Mouse (Mus musculus) CH12.LX (cell line): Measurements from ENCODE around the gene Dlg2. TPM values are rescaled to one million over a fixed set of nuclear protein-coding genes. Genes with fewer than 3 reads are reported as not detected.

Source experiments
- DNase-seq: peaks from one replicate; pipeline ENCODE4 v3.0.0-alpha.2; 2013; ENCODE audit errors: extremely low read depth
- H3K27ac ChIP-seq: 2 replicates; pipeline ENCODE4 v1.5.1; 2012; ENCODE audit warnings: low read depth, mild to moderate bottlenecking, control low read depth, moderate library complexity; ENCODE audit not compliant: insufficient read depth
- H3K27me3 ChIP-seq: replicated peaks from 2 replicates; pipeline ENCODE3; 2012; ENCODE audit warnings: inconsistent platforms
- H3K36me3 ChIP-seq, 2 experiments: replicated peaks in 1 of 2; 2 replicates each; pipeline versions ENCODE3 to v1.6.1; 2012; ENCODE audit warnings: inconsistent platforms in 1 of 2, low read length in 1 of 2, mild to moderate bottlenecking in 1 of 2, mixed read lengths in 1 of 2, moderate library complexity in 1 of 2; ENCODE audit not compliant: control insufficient read depth in 1 of 2, insufficient read depth in 1 of 2
- H3K4me1 ChIP-seq, 2 experiments: 2 replicates each; pipeline ENCODE4 v1.6.1; 2012; ENCODE audit warnings: inconsistent platforms in 1 of 2, moderate library complexity in 1 of 2; ENCODE audit not compliant: insufficient read depth in 2 of 2, control insufficient read depth in 1 of 2
- H3K4me2 ChIP-seq: 2 replicates; pipeline ENCODE4 v1.6.1; 2012; ENCODE audit warnings: low read depth, mild to moderate bottlenecking, control low read depth; ENCODE audit not compliant: poor library complexity, insufficient read depth, severe bottlenecking
- H3K4me3 ChIP-seq, 3 experiments: fragments of 150-350 bp in 1 of 3; sonication (generic) in 1 of 3; replicated peaks in 1 of 3; 2 replicates each; pipeline versions ENCODE3 to v1.5.1; 2011 to 2012; ENCODE audit warnings: low read depth in 2 of 3, low read length in 2 of 3, mild to moderate bottlenecking in 2 of 3, moderate library complexity in 2 of 3, control low read depth in 1 of 3, improper control_type of control experiment in 1 of 3, inconsistent platforms in 1 of 3, mixed read lengths in 1 of 3; ENCODE audit not compliant: poor library complexity in 1 of 3
- H3K79me2 ChIP-seq: replicated peaks from 2 replicates; pipeline ENCODE4 v1.6.1; 2012; ENCODE audit warnings: mild to moderate bottlenecking, moderate library complexity; ENCODE audit not compliant: control insufficient read depth, poor library complexity, insufficient read depth, severe bottlenecking; ENCODE audit errors: extremely low read depth
- H3K9ac ChIP-seq: 2 replicates; pipeline ENCODE4 v1.6.1; 2012; ENCODE audit warnings: low read depth, mild to moderate bottlenecking, control low read depth, moderate library complexity; ENCODE audit not compliant: insufficient read depth
- H3K9me3 ChIP-seq: replicated peaks from 2 replicates; pipeline ENCODE3; 2012; ENCODE audit warnings: low read length, inconsistent platforms, mixed read lengths
- BHLHE40 ChIP-seq: IDR thresholded peaks from 2 replicates; pipeline ENCODE4 v1.6.1; 2011; ENCODE audit warnings: mild to moderate bottlenecking, low read depth, low read length, improper control_type of control experiment
- CHD1 ChIP-seq: IDR thresholded peaks from 2 replicates; pipeline ENCODE4 v1.6.1; 2012; ENCODE audit warnings: low read depth, low read length, improper control_type of control experiment, inconsistent platforms
- CTCF ChIP-seq, 2 experiments: IDR thresholded peaks in 1 of 2; conservative IDR thresholded peaks in 1 of 2; 2 replicates each; pipeline ENCODE4 v1.5.1; 2011 to 2012; ENCODE audit warnings: low read depth in 2 of 2, low read length in 2 of 2, improper control_type of control experiment in 1 of 2, inconsistent platforms in 1 of 2, mild to moderate bottlenecking in 1 of 2, moderate library complexity in 1 of 2
- E2F4 ChIP-seq: IDR thresholded peaks from 2 replicates; pipeline ENCODE4 v1.6.1; 2011; ENCODE audit warnings: low read depth, low read length, improper control_type of control experiment; ENCODE audit not compliant: insufficient replicate concordance
- ETS1 ChIP-seq: conservative IDR thresholded peaks from 2 replicates; pipeline ENCODE4 v1.6.1; 2012; ENCODE audit warnings: low read depth, mild to moderate bottlenecking, inconsistent platforms, low read length, improper control_type of control experiment, moderate library complexity
- JUND ChIP-seq: conservative IDR thresholded peaks from 2 replicates; pipeline ENCODE4 v1.6.1; 2011; ENCODE audit warnings: low read depth, low read length, improper control_type of control experiment
- KAT2A ChIP-seq: IDR thresholded peaks from 2 replicates; pipeline ENCODE4 v1.6.1; 2012; ENCODE audit warnings: low read length, improper control_type of control experiment, inconsistent platforms; ENCODE audit not compliant: insufficient replicate concordance
- MAZ ChIP-seq: IDR thresholded peaks from 2 replicates; pipeline ENCODE4 v1.6.1; 2012; ENCODE audit warnings: low read depth, mild to moderate bottlenecking, inconsistent platforms, low read length, improper control_type of control experiment, moderate library complexity
- MEF2A ChIP-seq: IDR thresholded peaks from 2 replicates; pipeline ENCODE4 v1.6.1; 2014; ENCODE audit warnings: low read depth, mild to moderate bottlenecking, inconsistent platforms, low read length, improper control_type of control experiment, borderline replicate concordance
- MXI1 ChIP-seq: IDR thresholded peaks from 2 replicates; pipeline ENCODE4 v1.6.1; 2011; ENCODE audit warnings: mild to moderate bottlenecking, low read depth, low read length, improper control_type of control experiment
- MYC ChIP-seq: IDR thresholded peaks from 2 replicates; pipeline ENCODE4 v1.6.1; 2011; ENCODE audit warnings: low read depth, mild to moderate bottlenecking, improper control_type of control experiment, low read length
- NELFE ChIP-seq: IDR thresholded peaks from 2 replicates; pipeline ENCODE4 v1.6.1; 2011; ENCODE audit warnings: low read depth, low read length, improper control_type of control experiment
- NRF1 ChIP-seq: IDR thresholded peaks from 2 replicates; pipeline ENCODE4 v1.6.1; 2014; ENCODE audit warnings: low read depth, mild to moderate bottlenecking, inconsistent platforms, low read length, improper control_type of control experiment, moderate library complexity
- PAX5 ChIP-seq: IDR thresholded peaks from 2 replicates; pipeline ENCODE4 v1.6.1; 2012; ENCODE audit warnings: low read length, inconsistent platforms, mixed read lengths
- POLR2A ChIP-seq: IDR thresholded peaks from 2 replicates; pipeline ENCODE4 v1.6.1; 2011; ENCODE audit warnings: low read depth, mild to moderate bottlenecking, improper control_type of control experiment, low read length
- RCOR1 ChIP-seq: conservative IDR thresholded peaks from 2 replicates; pipeline ENCODE4 v1.6.1; 2012; ENCODE audit warnings: low read depth, mild to moderate bottlenecking, inconsistent platforms, low read length, improper control_type of control experiment
- SIN3A ChIP-seq: IDR thresholded peaks from 2 replicates; pipeline ENCODE4 v1.6.1; 2012; ENCODE audit warnings: low read length, improper control_type of control experiment, inconsistent platforms
- SMC3 ChIP-seq: IDR thresholded peaks from 2 replicates; pipeline ENCODE4 v1.6.1; 2011; ENCODE audit warnings: low read depth, low read length, improper control_type of control experiment
- TBP ChIP-seq: conservative IDR thresholded peaks from 2 replicates; pipeline ENCODE4 v1.6.1; 2011; ENCODE audit warnings: low read depth, low read length, improper control_type of control experiment
- UBTF ChIP-seq: IDR thresholded peaks from 2 replicates; pipeline ENCODE4 v1.6.1; 2012; ENCODE audit warnings: low read depth, mild to moderate bottlenecking, inconsistent platforms, low read length, improper control_type of control experiment, moderate library complexity
- USF2 ChIP-seq: conservative IDR thresholded peaks from 2 replicates; pipeline ENCODE4 v1.6.1; 2011; ENCODE audit warnings: low read depth, low read length, improper control_type of control experiment
- ZMIZ1 ChIP-seq: IDR thresholded peaks from 2 replicates; pipeline ENCODE4 v1.6.1; 2012; ENCODE audit warnings: low read depth, mild to moderate bottlenecking, inconsistent platforms, low read length, improper control_type of control experiment
- dilution Hi-C: fragments of 300-500 bp; cut with MboI; formaldehyde crosslinking; loops from 2 replicates; pipeline ENCODE4 v1.14.3; 2020; ENCODE audit warnings: low sequenced_read_pairs; ENCODE audit not compliant: extremely low pct_unique_long_range_greater_than_20kb, extremely low pct_ligation_motif_present
- in situ Hi-C: fragments of 300-500 bp; cut with MboI; formaldehyde crosslinking; loops from 3 replicates; pipeline ENCODE4 v1.14.3; 2019; ENCODE audit warnings: low sequenced_read_pairs, low pct_ligation_motif_present, low pct_unique_long_range_greater_than_20kb, mixed read lengths
- polyA plus RNA-seq: library from polyadenylated mRNA; unstranded; fragments of >175 nt; gene quantifications from 2 replicates; pipeline ENCODE4 v1.2.1, GENCODE M21; 2012; ENCODE audit warnings: low read depth; ENCODE audit not compliant: insufficient read length
- total RNA-seq, 2 experiments: library from RNA; depleted of rRNA; stranded (reverse); fragments of 300-350 nt in 1 of 2; fragments of >200 nt in 1 of 2; gene quantifications; 2 replicates each; pipeline ENCODE4 v1.2.3; 2012 to 2014

The Dlg2 gene
- total and polyA plus RNA-seq, 3 experiments = 0.36 TPM; not detected in 2

DNA sequence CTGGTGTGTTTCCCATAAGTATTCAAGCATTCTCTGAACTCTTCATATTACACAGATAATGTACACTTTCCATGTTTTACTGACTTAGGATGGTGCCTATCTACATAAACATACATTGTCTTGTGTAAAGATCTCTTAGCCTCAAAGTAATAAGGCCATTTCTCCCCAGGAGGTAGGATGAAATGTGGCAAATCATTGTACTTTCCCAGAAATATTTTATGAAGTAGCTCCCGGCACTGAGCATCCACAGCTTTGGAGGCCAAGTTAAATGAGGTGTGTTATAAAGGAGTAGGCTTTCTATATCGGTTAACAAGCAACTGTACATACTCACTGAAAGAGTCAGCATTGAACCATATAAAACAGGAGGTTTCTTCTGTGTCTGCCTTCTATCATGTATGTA, 1960.7 kb downstream of the Dlg2 start:
- dilution Hi-C loops = no loop called here

DNA sequence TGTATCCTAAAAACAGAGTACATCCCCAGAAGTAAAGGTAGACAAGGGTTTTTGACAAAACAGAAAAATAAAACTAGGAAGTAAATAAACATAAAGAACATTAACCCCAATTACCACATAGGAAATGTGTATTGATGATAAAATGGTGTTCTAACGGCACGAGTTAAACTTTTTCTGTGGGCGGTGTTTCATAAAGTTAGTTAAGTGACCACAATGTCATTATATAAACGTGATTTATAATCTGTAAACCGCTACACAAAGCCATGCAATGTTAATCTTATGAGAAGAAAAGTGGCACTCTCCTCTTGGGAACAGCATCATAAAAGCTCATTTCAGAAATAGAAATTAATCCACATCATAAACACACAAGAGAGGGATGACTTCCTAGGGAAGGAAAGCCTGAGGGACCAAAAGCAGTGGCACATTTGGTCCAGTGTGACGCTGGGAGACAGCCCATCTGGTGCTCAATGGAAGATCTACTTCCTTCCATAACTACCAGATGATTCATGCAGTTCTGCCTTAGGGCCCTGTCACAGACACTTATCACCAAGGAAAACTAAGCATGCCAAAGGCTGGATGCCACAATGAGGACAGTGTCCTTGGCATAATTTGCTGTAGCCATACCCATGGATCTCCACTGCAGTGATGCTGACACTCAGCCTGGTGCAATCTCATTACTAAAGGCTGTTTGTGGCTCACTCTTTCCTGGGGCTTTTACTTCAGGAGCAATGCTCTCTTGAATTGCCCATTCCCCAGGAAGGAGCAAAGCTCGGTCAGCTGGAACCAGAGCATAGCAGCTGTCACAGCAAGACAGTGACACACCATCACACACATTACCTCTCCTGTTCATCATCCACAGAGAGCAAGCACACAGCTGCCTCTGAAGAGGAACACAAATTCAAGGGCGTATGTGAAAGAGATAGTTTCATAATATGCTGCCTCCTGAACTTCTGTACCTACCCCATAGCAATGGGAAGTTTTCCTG, 1963.3 kb downstream of the Dlg2 start:
- in situ Hi-C loops = no loop called here
- no peak for TF ChIP-seq CHD1
- no peak for TF ChIP-seq USF2
- no peak for TF ChIP-seq ZMIZ1
- TF ChIP-seq MYC = no peak
- no peak for TF ChIP-seq ETS1
- no peak for TF ChIP-seq MAZ
- no peak for TF ChIP-seq BHLHE40
- TF ChIP-seq E2F4 = no peak
- no peak for TF ChIP-seq POLR2A
- TF ChIP-seq NRF1 = no peak
- no peak for TF ChIP-seq TBP
- TF ChIP-seq KAT2A = no peak
- TF ChIP-seq RCOR1 = no peak
- TF ChIP-seq PAX5 = no peak
- TF ChIP-seq, all 38 proteins: peak for 0

More for the DNA sequence above, 1960.7 kb downstream of the Dlg2 start:
- Histone ChIP-seq H3K27me3 (no peaks in the 10 kb centered on the region), H3K27ac (no peak overlapping the region), H3K4me3 (no peak overlapping the region), H3K9me3 (no peaks in the 10 kb centered on the region), H3K9ac (no peak overlapping the region), H3K4me1 (peaks cover 3 to 18% of the 10 kb centered on the region in 2 experiments; a peak in 3 of 4 replicates), H3K36me3 (no peaks in the 10 kb centered on the region), H3K79me2 (no peaks in the 10 kb centered on the region), H3K4me2 (no peak overlapping the region)
- no peak for DNase-seq
- in situ Hi-C loops = no loop called here
- no peak for TF ChIP-seq UBTF
- TF ChIP-seq NELFE = no peak
- TF ChIP-seq USF2 = no peak
- TF ChIP-seq E2F4 = no peak
- no peak for TF ChIP-seq MXI1
- TF ChIP-seq MAZ = no peak
- no peak for TF ChIP-seq BHLHE40
- TF ChIP-seq SIN3A = no peak
- no peak for TF ChIP-seq SMC3
- TF ChIP-seq MEF2A = no peak
- TF ChIP-seq JUND = no peak
- TF ChIP-seq KAT2A = no peak
- no peak for TF ChIP-seq CTCF (conservative IDR thresholded peaks at IDR 0.05 in 1 of 2, IDR thresholded peaks at IDR 0.05 in 1 of 2; ENCODE audit: low read depth in 2 of 2, low read length in 2 of 2)
- no peak for TF ChIP-seq POLR2A
- no peak for TF ChIP-seq NRF1
- TF ChIP-seq, all 38 proteins: peak for 0

More for the DNA sequence above, 1963.3 kb downstream of the Dlg2 start:
- Histone ChIP-seq H3K4me3 (no peak overlapping the region), H3K27ac (no peak overlapping the region), H3K9ac (no peak overlapping the region), H3K79me2 (no peaks in the 10 kb centered on the region), H3K36me3 (no peaks in the 10 kb centered on the region), H3K4me2 (no peak overlapping the region), H3K9me3 (no peaks in the 10 kb centered on the region), H3K4me1 (peaks cover 5 to 25% of the 10 kb centered on the region in 2 experiments; a peak in 3 of 4 replicates), H3K27me3 (no peaks in the 10 kb centered on the region)
- dilution Hi-C loops = no loop called here
- no peak for DNase-seq
